Mouse (Mus musculus): ENCODE data around the gene Sh3glb1. TPM values are rescaled to one million over a fixed set of nuclear protein-coding genes. Genes with fewer than 3 reads are reported as not detected.

The Sh3glb1 gene
- total RNA-seq, 2 experiments from 2014 or later = 269 to 286 TPM

GRCm38 (mm10) chr3:144679701-144680159, 40.4 kb downstream of the Sh3glb1 start:
- intact Hi-C loops (cut with DNase I; ENCODE audit: low total_unique reads) = no loop called here
- DNase-seq = peak; percentile 40

GRCm38 (mm10) chr3:144679137-144679536, 41.0 kb downstream of the Sh3glb1 start:
- DNase-seq = no peak
- intact Hi-C loops (cut with DNase I; ENCODE audit: low total_unique reads) = no loop called here

DNA sequence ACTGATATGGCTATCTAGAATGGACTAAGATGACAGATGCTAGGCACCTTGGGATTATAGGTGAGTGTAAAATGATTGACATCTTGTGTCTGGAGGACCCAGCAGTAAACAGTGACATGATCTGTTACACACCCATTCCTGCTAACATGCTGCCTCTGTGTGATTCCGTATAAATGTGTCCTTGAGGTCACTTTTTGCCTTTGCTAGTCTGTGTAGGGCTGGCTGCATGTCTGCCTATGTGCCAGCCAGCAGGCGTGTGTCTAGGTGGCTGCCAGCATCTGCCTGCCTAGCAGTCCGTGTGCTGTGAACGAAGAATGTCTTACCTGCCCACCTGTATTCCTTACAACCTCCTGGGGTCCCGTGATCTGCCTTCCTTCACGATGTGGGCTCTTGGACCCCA, 42.4 kb downstream of the Sh3glb1 start:
- intact Hi-C loops (cut with DNase I; ENCODE audit: low total_unique reads) = no loop called here
- DNase-seq = no peak

DNA sequence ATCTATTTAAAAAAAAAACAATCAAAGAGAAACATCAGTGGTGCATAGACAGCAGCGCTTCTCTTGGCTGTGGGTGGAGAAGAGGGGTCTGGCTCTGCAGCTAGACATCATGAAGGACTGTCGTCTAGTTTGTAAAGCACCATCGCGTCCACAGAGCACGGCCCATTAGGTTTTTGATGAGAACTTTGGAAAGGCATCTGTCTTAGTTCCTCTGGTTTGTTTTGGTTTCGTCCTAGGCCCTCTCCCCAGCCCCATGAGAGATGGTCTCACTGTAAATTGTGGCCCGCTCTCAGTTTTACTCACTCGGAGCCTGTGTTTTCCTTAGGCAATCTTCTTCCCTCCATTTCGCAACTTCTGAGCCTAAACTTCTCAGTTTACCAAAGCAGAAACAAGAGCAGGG, 43.9 kb downstream of the Sh3glb1 start:
- intact Hi-C loops (cut with DNase I; ENCODE audit: low total_unique reads) = no loop called here
- DNase-seq = no peak

DNA sequence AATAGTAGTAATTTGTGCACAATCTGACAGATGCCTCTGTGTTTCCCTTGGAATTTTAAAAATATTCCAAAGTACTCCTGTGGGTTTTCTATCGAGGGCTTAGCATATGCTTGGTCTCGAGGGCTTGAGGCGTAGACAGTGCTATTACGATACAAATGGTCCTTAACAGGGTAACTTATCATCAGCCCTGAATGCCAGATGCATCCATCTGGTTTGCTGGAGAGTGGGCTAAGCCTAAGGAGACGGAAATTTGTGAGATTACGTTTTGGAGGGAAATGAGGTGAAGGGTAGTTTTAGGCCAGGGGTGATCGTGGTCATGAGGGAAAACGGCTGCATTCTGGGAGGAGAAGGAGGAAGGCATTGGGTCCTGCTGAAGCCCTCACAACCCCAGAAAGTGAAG, 48.1 kb downstream of the Sh3glb1 start:
- intact Hi-C loops (cut with DNase I; ENCODE audit: low total_unique reads) = no loop called here
- DNase-seq = no peak

GRCm38 (mm10) chr3:144669944-144670874, 49.9 kb downstream of the Sh3glb1 start:
- intact Hi-C loops (cut with DNase I; ENCODE audit: low total_unique reads) = no loop called here
- DNase-seq = no peak

- intact Hi-C loops (cut with DNase I; ENCODE audit: low total_unique reads) = no loop called here
- DNase-seq = no peak
Measured at GRCm38 (mm10) chr3:144669457-144669864, 50.7 kb downstream of the Sh3glb1 start.

DNA sequence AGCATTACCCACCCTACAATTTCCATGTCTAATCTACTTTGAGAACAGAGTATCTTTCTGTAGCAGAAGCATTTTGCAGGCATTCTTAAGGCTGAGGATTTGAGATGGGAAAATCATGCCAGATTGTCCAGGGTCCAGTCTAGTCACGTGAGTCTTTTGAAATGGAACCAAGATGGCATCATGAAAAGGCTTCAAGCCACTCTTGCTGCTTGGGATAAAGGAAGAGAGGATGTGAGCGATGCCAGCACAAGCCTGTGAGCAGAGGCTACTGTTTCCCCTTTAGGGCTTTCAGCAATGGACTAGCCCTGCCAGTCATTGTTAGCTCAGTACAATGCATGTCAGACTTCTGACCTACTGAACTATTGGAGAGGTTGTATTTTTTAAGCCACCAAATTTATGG, 51.2 kb downstream of the Sh3glb1 start:
- DNase-seq = no peak
- intact Hi-C loops (cut with DNase I; ENCODE audit: low total_unique reads) = no loop called here

GRCm38 (mm10) chr3:144668039-144668438, 52.1 kb downstream of the Sh3glb1 start:
- intact Hi-C loops (cut with DNase I; ENCODE audit: low total_unique reads) = no loop called here
- DNase-seq = no peak

GRCm38 (mm10) chr3:144664363-144665299, 55.5 kb downstream of the Sh3glb1 start:
- peak; percentile 78 for DNase-seq
- intact Hi-C loops (cut with DNase I; ENCODE audit: low total_unique reads) = no loop called here

DNA sequence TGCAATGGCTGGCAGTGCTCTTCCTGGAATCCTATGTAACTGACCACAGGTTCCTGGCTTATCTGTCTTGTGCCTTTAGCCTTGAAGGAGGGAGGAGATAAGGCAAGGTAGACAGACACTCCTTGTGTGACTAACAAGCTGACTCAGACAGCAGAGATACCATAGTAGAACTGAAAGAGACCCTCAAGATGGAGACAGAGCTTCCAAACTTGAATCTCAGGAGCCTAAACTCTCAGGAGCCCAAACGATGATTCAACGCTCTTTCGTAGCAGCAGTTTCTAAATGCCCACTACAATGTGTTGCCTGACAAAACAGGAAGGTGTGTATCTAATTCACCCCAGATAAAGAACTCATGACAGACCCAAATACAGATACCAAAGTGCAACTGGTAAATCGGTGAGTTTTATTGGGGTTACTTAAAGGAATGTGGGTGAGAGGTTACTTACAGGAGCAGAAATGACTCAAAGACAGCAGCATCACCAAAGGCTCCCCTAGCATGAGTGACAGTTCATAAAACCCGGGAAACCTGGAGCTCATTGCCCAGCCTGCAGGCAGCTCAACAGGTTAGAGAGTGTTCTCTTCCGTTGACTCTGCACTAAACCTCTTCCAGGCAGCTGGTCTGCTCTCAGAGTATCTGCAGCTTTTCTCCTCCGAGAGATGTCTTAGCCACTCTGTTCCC, 56.6 kb downstream of the Sh3glb1 start:
- no peak for DNase-seq
- intact Hi-C loops (cut with DNase I; ENCODE audit: low total_unique reads) = no loop called here

- DNase-seq = no peak
- intact Hi-C loops (cut with DNase I; ENCODE audit: low total_unique reads) = no loop called here
Measured at GRCm38 (mm10) chr3:144662215-144662852, 57.8 kb downstream of the Sh3glb1 start.

GRCm38 (mm10) chr3:144661439-144661838, 58.7 kb downstream of the Sh3glb1 start:
- intact Hi-C loops (cut with DNase I; ENCODE audit: low total_unique reads) = no loop called here
- no peak for DNase-seq

DNA sequence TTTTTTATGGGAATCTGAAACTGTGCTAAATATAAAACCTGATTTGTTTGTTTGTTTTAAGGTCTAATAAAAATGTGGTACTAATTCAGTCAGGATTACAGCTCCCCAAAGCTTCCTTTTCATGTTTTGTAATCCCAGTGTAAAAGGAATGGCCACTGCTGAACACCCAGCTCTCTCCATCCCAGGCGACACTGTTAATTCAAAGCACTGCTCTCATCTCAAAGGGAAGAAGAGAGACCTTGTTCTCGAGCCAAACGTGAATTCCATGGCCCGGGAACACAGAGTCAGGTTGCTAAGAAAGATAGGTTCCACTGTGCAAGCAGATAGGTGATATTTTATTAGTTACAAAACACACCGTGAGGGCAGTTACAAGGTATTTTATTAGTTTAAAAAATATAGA, 75.9 kb downstream of the Sh3glb1 start:
- intact Hi-C loops (cut with DNase I; ENCODE audit: low total_unique reads) = no loop called here
- DNase-seq = no peak

GRCm38 (mm10) chr3:144643301-144643871, 76.7 kb downstream of the Sh3glb1 start:
- intact Hi-C loops (cut with DNase I; ENCODE audit: low total_unique reads) = no loop called here
- peak; percentile 91 for DNase-seq

DNA sequence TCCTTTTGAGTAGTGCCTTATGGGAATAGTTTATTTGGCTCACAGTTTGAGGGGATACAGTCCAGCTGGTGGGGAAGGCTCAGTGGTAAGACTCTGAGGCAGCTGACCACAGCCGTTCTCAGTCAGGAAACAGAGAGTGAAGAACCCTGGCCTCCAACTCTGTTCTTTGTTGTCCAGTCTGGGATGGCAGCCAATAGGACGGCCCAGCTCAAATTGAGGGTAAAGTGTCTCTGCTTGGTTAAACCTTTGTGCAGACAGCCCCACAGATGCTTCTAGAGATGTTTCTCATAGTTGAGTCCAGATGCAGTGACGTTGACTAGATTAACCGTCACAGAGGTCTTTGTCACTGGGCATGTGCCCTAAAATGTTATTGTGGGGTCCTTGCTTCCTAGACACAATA, 78.0 kb downstream of the Sh3glb1 start:
- intact Hi-C loops (cut with DNase I; ENCODE audit: low total_unique reads) = no loop called here
- no peak for DNase-seq

GRCm38 (mm10) chr3:144640033-144640432, 80.1 kb downstream of the Sh3glb1 start:
- no peak for DNase-seq
- intact Hi-C loops (cut with DNase I; ENCODE audit: low total_unique reads) = no loop called here

GRCm38 (mm10) chr3:144639387-144639786, 80.7 kb downstream of the Sh3glb1 start:
- intact Hi-C loops (cut with DNase I; ENCODE audit: low total_unique reads) = no loop called here
- no peak for DNase-seq

GRCm38 (mm10) chr3:144638110-144638509, 82.0 kb downstream of the Sh3glb1 start:
- intact Hi-C loops (cut with DNase I; ENCODE audit: low total_unique reads) = no loop called here
- DNase-seq = no peak

All from gastrocnemius, postnatal 14 days (tissue).